Comparison of ENCODE assay signal across 29 mouse cellular contexts in genomic region chr3:60395299-60395698, GRCm38 (mm10).
DNase-seq lines count a peak whose midpoint lies in the region; ATAC-seq and TF ChIP-seq lines count a peak whose summit lies in the region.
"Had no signal": no experiment of that assay in that cellular context is flagged by ENCODE, and none has a peak within 500 bp of the region (broad histone marks: within the 10 kb centered on the region; RNA-seq: fewer than 3 reads in every experiment).

No protein-coding gene starts in this region.

- no peak overlapping the region for H3K9ac ChIP-seq in stomach, embryonic 15.5 days
- no peak overlapping the region for H3K9ac ChIP-seq in stomach, postnatal 0 days (ENCODE audit: low read length)
- H3K9ac ChIP-seq in liver, embryonic 15.5 days: no peak overlapping the region
- H3K9ac ChIP-seq: embryonic facial prominence, embryonic 15.5 days; heart, embryonic 15.5 days; hindbrain, embryonic 15.5 days; limb, embryonic 12.5 days; midbrain, embryonic 15.5 days had no signal

- no peaks in the 10 kb centered on the region for H3K9me3 ChIP-seq in stomach, embryonic 15.5 days
- no peaks in the 10 kb centered on the region for H3K9me3 ChIP-seq in stomach, postnatal 0 days (ENCODE audit: control insufficient read depth, low read length)
- H3K9me3 ChIP-seq in liver, embryonic 15.5 days (replicated peaks): no peaks in the 10 kb centered on the region
- H3K9me3 ChIP-seq: embryonic facial prominence, embryonic 15.5 days; forebrain, embryonic 10.5 days; heart, embryonic 15.5 days; hindbrain, embryonic 15.5 days; limb, embryonic 12.5 days; midbrain, embryonic 15.5 days had no signal

- no peak for TF ChIP-seq EP300 in stomach, postnatal 0 days (optimal IDR thresholded peaks at IDR 0.05)

- ATAC-seq in stomach, embryonic 15.5 days (ENCODE audit: insufficient read depth, low FRiP score, low read depth): peak; percentile 53; the same call in 1 of the 2 replicates
- no peak for ATAC-seq in stomach, postnatal 0 days (ENCODE audit: low FRiP score, low TSS enrichment)
- ATAC-seq in hematopoietic stem cell, adult 5-6 weeks (replicated peaks in 1 of 2; ENCODE audit: insufficient read depth in 1 of 2, low FRiP score in 2 of 2, low TSS enrichment in 1 of 2, low read depth in 1 of 2, poor library complexity in 2 of 2, severe bottlenecking in 2 of 2): peak; percentile 82
- peak; percentile 96 for ATAC-seq in liver, embryonic 15.5 days (ENCODE audit: insufficient read depth)
- ATAC-seq in monocyte, adult 5-6 weeks (replicated peaks; ENCODE audit: insufficient number of reproducible peaks, low FRiP score, low TSS enrichment, poor library complexity, severe bottlenecking): no peak
- ATAC-seq: activated CD4-positive, CD25-positive, alpha-beta regulatory T cell, adult 4 months; CD4-positive, CD25-positive, alpha-beta regulatory T cell, adult 4 months; forebrain, embryonic 16.5 days; midbrain, embryonic 15.5 days had no signal

- no peak for TF ChIP-seq CTCF in stomach, postnatal 0 days (IDR thresholded peaks at IDR 0.05; ENCODE audit: low read depth)
- no peak for TF ChIP-seq CTCF in left cerebral cortex, adult 2 months (IDR thresholded peaks at IDR 0.05)

- DNase-seq in stomach, postnatal 0 days (ENCODE audit: low spot score): no peak
- DNase-seq in thymus, postnatal 4 days: no peak
- DNase-seq in left cerebral cortex, adult 2 months (ENCODE audit: extremely low spot score in 1 of 2, low spot score in 2 of 2): no peak
- DNase-seq in left cerebral cortex, adult 18-20 months (ENCODE audit: low spot score in 2 of 2): no peak
- DNase-seq: adrenal gland, postnatal 10 days; cerebellum, adult 8-10 months; gastrocnemius, postnatal 10 days; heart, postnatal 4 days; kidney, adult 8-10 months; kidney, postnatal 14 days; lung, adult 2 months; lung, postnatal 14 days; right cerebral cortex, adult 18-20 months; right cerebral cortex, postnatal 4 days; thymus, adult 18-20 months had no signal

- H3K4me3 ChIP-seq in stomach, embryonic 15.5 days (replicated peaks): no peak overlapping the region
- H3K4me3 ChIP-seq in stomach, postnatal 0 days (ENCODE audit: low read depth, low read length): no peak overlapping the region
- no peak overlapping the region for H3K4me3 ChIP-seq in liver, embryonic 15.5 days (replicated peaks)
- no peak overlapping the region for H3K4me3 ChIP-seq in left cerebral cortex, adult 2 months
- H3K4me3 ChIP-seq: embryonic facial prominence, embryonic 15.5 days; forebrain, embryonic 10.5 days; heart, embryonic 15.5 days; hindbrain, embryonic 15.5 days; limb, embryonic 12.5 days; midbrain, embryonic 15.5 days; myocyte had no signal

- H3K4me1 ChIP-seq in stomach, embryonic 15.5 days: no peaks in the 10 kb centered on the region
- H3K4me1 ChIP-seq in stomach, postnatal 0 days (replicated peaks; ENCODE audit: control insufficient read depth, insufficient read depth): no peaks in the 10 kb centered on the region
- H3K4me1 ChIP-seq in liver, embryonic 15.5 days (replicated peaks): peaks cover 14% of the 10 kb centered on the region
- H3K4me1 ChIP-seq: embryonic facial prominence, embryonic 15.5 days; forebrain, embryonic 10.5 days; heart, embryonic 15.5 days; hindbrain, embryonic 15.5 days; limb, embryonic 12.5 days; midbrain, embryonic 15.5 days had no signal

- H3K27me3 ChIP-seq in stomach, embryonic 15.5 days (replicated peaks): no peaks in the 10 kb centered on the region
- H3K27me3 ChIP-seq in stomach, postnatal 0 days (ENCODE audit: control insufficient read depth, insufficient read depth, low read length): no peaks in the 10 kb centered on the region
- no peaks in the 10 kb centered on the region for H3K27me3 ChIP-seq in liver, embryonic 15.5 days
- H3K27me3 ChIP-seq: embryonic facial prominence, embryonic 15.5 days; heart, embryonic 15.5 days; hindbrain, embryonic 15.5 days; limb, embryonic 12.5 days; midbrain, embryonic 15.5 days had no signal

- intact Hi-C loops in left cerebral cortex, adult 2 months (cut with DNase I): no loop called here

- no peaks in the 10 kb centered on the region for H3K36me3 ChIP-seq in stomach, embryonic 15.5 days
- no peaks in the 10 kb centered on the region for H3K36me3 ChIP-seq in stomach, postnatal 0 days (ENCODE audit: control insufficient read depth, insufficient read depth, low read length)
- no peaks in the 10 kb centered on the region for H3K36me3 ChIP-seq in liver, embryonic 15.5 days (replicated peaks)
- H3K36me3 ChIP-seq: embryonic facial prominence, embryonic 15.5 days; forebrain, embryonic 10.5 days; heart, embryonic 15.5 days; hindbrain, embryonic 15.5 days; limb, embryonic 12.5 days; midbrain, embryonic 15.5 days had no signal

- H3K27ac ChIP-seq in stomach, embryonic 15.5 days: no peak overlapping the region
- H3K27ac ChIP-seq in stomach, postnatal 0 days (replicated peaks): no peak overlapping the region
- peak overlapping the region; percentile 29; the same call in 1 of the 2 replicates for H3K27ac ChIP-seq in liver, embryonic 15.5 days (replicated peaks)
- no peak overlapping the region for H3K27ac ChIP-seq in left cerebral cortex, adult 2 months
- H3K27ac ChIP-seq: embryonic facial prominence, embryonic 15.5 days; forebrain, embryonic 10.5 days; heart, embryonic 15.5 days; hindbrain, embryonic 15.5 days; limb, embryonic 12.5 days; midbrain, embryonic 15.5 days had no signal

- WGBS in stomach, embryonic 15.5 days: 62% methylated on average over 4 of the region's 4 CpGs
- WGBS in stomach, postnatal 0 days: 77% methylated on average over 4 of the region's 4 CpGs
- 16% methylated on average over 4 of the region's 4 CpGs for WGBS in liver, embryonic 15.5 days (ENCODE audit: insufficient replicate concordance)

- no peak overlapping the region for H3K4me2 ChIP-seq in stomach, embryonic 15.5 days
- H3K4me2 ChIP-seq in stomach, postnatal 0 days (replicated peaks; ENCODE audit: low read depth): no peak overlapping the region
- peak overlapping the region; percentile 38 for H3K4me2 ChIP-seq in liver, embryonic 15.5 days
- H3K4me2 ChIP-seq: embryonic facial prominence, embryonic 15.5 days; heart, embryonic 15.5 days; hindbrain, embryonic 15.5 days; limb, embryonic 12.5 days; midbrain, embryonic 15.5 days had no signal

Comparison
In these comparisons a context has a peak if more than half of its experiments do, and no peak if none do; other contexts are left out.
1. ATAC-seq: peak in stomach, embryonic 15.5 days (single experiment), hematopoietic stem cell, adult 5-6 weeks (2 of 2) and liver, embryonic 15.5 days (single experiment); none in stomach, postnatal 0 days (single experiment) and monocyte, adult 5-6 weeks (single experiment).